Mouse (Mus musculus): ENCODE data around the gene Hoxb9.

GRCm38 (mm10) chr11:96322738-96323137 is 51.5 kb downstream of the Hoxb9 start:
- TF ChIP-seq CTCF (IDR thresholded peaks at IDR 0.05; ENCODE audit: extremely low read depth, insufficient read depth, insufficient read length, insufficient replicate concordance) = no peak
- no peak for TF ChIP-seq POLR2A (IDR thresholded peaks at IDR 0.05; ENCODE audit: low read depth, low read length)

All from spleen, adult 2 months (tissue).